Mouse (Mus musculus) liver, embryonic 13.5 days (tissue): ENCODE measurements around the gene Fntb. TPM values are rescaled to one million over a fixed set of nuclear protein-coding genes. Genes with fewer than 3 reads are reported as not detected.

ENCODE experiments used
- ATAC-seq: fragments of 200-750 bp; cut with Nextera tagmentation; 2 replicates; pipeline ENCODE4 v1.8.0; 2017; ENCODE audit warnings: low read depth, mild to moderate bottlenecking, moderate number of reproducible peaks, moderate library complexity
- DNase-seq: peaks from one replicate; pipeline ENCODE4 v3.0.0; 2022
- H3K27ac ChIP-seq: fragments of 300-500 bp; sonication (generic); 2 replicates; pipeline ENCODE4 v1.5.1; 2015; ENCODE audit warnings: moderate library complexity, mild to moderate bottlenecking, inconsistent platforms
- H3K27me3 ChIP-seq: fragments of 300-500 bp; sonication (generic); 2 replicates; pipeline ENCODE4 v1.6.1; 2015; ENCODE audit warnings: mild to moderate bottlenecking, inconsistent platforms
- H3K36me3 ChIP-seq: fragments of 300-500 bp; sonication (generic); 2 replicates; pipeline ENCODE4 v1.6.1; 2015; ENCODE audit warnings: mild to moderate bottlenecking, inconsistent platforms
- H3K4me1 ChIP-seq: fragments of 300-500 bp; sonication (generic); replicated peaks from 2 replicates; pipeline ENCODE4 v1.6.1; 2015; ENCODE audit warnings: inconsistent platforms
- H3K4me2 ChIP-seq: fragments of 300-500 bp; sonication (generic); 2 replicates; pipeline ENCODE4 v1.6.1; 2015; ENCODE audit warnings: inconsistent platforms, mild to moderate bottlenecking, moderate library complexity
- H3K4me3 ChIP-seq: fragments of 300-500 bp; sonication (generic); replicated peaks from 2 replicates; pipeline ENCODE4 v1.5.1; 2015; ENCODE audit warnings: mild to moderate bottlenecking, inconsistent platforms
- H3K9ac ChIP-seq: fragments of 300-500 bp; sonication (generic); 2 replicates; pipeline ENCODE4 v1.6.1; 2015; ENCODE audit warnings: mild to moderate bottlenecking, inconsistent platforms
- H3K9me3 ChIP-seq: fragments of 300-500 bp; sonication (generic); replicated peaks from 2 replicates; pipeline ENCODE4 v1.6.1; 2016; ENCODE audit warnings: inconsistent platforms
- WGBS: fragments of 180-500 bp; shearing (Covaris S2); methylation state at CpG from one replicate; pipeline ENCODE4 v1.1.7; 2015; ENCODE audit not compliant: insufficient replicate concordance; 5-methylcytosine and 5-hydroxymethylcytosine counted together
- polyA plus RNA-seq: library from polyadenylated mRNA; unstranded; fragments of >200 nt; fragmentation: Nextera tagmentation; extraction: Ambion mirVana; gene quantifications from 2 replicates; pipeline ENCODE4 v1.2.1, GENCODE M21; 2015

The Fntb gene
- polyA plus RNA-seq, 1 experiment from 2014 or later, result 22.2 TPM

DNA sequence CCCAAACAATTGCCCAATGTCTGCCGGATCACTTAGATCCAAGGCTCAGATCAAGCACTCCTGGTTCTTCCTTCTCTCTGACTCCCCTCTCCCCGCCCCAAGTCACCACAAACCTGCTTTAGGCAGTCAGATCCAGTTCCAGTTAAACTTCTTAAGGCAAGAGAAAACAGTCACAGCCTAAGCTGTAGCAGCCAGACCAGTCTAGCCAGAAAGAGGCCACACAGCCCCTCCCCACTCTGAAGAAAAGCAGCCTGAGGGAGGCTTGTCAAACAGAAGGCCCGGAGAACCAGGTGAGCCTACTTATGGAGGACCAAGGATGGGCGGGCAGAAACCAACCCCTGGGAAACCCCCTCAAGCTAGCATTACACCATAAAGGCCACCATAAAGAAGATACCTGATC lies 52.7 kb downstream of the Fntb start:
- WGBS, result 60% methylated on average over 4 of the region's 4 CpGs
- Histone ChIP-seq H3K4me1 (peaks cover 6% of the 10 kb centered on the region), H3K27me3 (peaks cover 61% of the 10 kb centered on the region), H3K9ac (no peak overlapping the region), H3K9me3 (no peaks in the 10 kb centered on the region), H3K36me3 (no peaks in the 10 kb centered on the region), H3K4me2 (no peak overlapping the region), H3K27ac (no peak overlapping the region), H3K4me3 (no peak overlapping the region)
- ATAC-seq, result no peak
- DNase-seq, result no peak

GRCm38 (mm10) chr12:76818908-76819307 lies 53.5 kb downstream of the Fntb start:
- H3K4me3 ChIP-seq, result no peak overlapping the region
- H3K36me3 ChIP-seq, result no peaks in the 10 kb centered on the region
- no peaks in the 10 kb centered on the region for H3K9me3 ChIP-seq
- no peak overlapping the region for H3K27ac ChIP-seq
- H3K9ac ChIP-seq, result no peak overlapping the region
- 74% methylated on average over 9 of the region's 9 CpGs for WGBS
- ATAC-seq, result no peak
- H3K4me1 ChIP-seq, result peaks cover 6% of the 10 kb centered on the region
- no peak for DNase-seq
- H3K27me3 ChIP-seq, result peaks cover 69% of the 10 kb centered on the region
- no peak overlapping the region for H3K4me2 ChIP-seq

GRCm38 (mm10) chr12:76819816-76820215 lies 54.4 kb downstream of the Fntb start:
- Histone ChIP-seq H3K9me3 (no peaks in the 10 kb centered on the region), H3K4me1 (peaks cover 6% of the 10 kb centered on the region), H3K27me3 (peaks cover 78% of the 10 kb centered on the region), H3K4me3 (no peak overlapping the region), H3K36me3 (no peaks in the 10 kb centered on the region), H3K9ac (no peak overlapping the region), H3K4me2 (no peak overlapping the region), H3K27ac (no peak overlapping the region)
- ATAC-seq (no peak), DNase-seq (no peak)
- 71% methylated on average over 6 of the region's 6 CpGs for WGBS

DNA sequence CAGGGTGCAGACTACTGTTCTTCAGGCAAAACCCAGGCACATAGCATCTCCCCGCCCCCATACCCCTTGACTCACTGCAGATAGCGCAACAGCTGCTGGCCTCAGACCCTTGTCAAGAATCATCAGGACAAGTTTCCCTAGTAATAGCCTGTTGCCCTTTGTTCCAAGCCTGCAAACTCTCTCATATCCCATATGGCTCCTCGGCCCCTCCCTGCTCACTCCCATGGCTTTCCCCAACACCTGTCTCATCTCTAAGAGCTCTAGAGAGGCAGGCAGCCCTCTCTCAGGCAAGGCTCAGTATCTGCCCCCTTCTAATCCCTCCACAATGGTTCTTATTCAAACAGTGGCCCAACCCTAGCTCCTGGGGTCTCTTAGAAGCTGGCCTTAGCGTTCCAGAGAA lies 55.2 kb downstream of the Fntb start:
- H3K9ac ChIP-seq, result no peak overlapping the region
- WGBS, result 49% methylated on average over 4 of the region's 4 CpGs
- ATAC-seq (no peak), DNase-seq (no peak)
- no peak overlapping the region for H3K27ac ChIP-seq
- H3K36me3 ChIP-seq, result no peaks in the 10 kb centered on the region
- H3K4me3 ChIP-seq, result no peak overlapping the region
- H3K27me3 ChIP-seq, result peaks cover 86% of the 10 kb centered on the region
- no peak overlapping the region for H3K4me2 ChIP-seq
- no peaks in the 10 kb centered on the region for H3K9me3 ChIP-seq
- H3K4me1 ChIP-seq, result peaks cover 6% of the 10 kb centered on the region

DNA sequence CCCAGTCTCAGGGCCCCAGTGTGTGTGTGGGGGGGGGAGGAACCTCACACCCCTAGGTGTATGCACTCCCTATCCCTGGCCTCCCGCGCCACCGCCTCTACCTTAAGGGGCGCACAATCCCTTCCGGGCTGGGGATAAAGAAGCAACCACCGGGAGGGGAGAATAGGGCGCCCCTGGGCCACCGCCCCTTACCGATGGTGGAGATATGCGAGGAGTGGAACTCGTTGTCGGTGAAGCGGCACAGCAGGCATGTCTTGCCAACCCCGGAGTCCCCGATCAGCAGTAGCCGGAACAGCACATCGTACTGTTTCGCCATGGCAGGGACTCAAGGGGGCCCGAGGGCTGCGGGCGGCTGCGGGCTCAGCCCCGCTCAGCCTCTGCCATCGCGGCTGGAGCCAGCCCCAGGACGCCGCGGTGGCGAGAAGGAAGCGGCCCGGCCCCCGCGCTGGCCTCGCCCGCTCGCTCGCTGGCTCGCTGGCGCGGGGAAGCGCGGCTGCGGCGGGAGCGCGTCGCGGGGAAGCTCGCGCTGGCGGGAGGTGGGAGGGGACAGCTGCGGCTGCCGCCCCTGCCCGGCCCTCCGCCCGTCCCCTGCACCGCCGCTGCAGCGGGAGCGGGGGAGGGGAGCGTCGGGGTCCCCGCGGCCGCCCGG lies 56.7 kb downstream of the Fntb start:
- no peak for DNase-seq
- Histone ChIP-seq H3K27me3 (peaks cover 93% of the 10 kb centered on the region), H3K4me3 (peak overlapping the region; percentile 58), H3K36me3 (no peaks in the 10 kb centered on the region), H3K4me1 (peaks cover 6% of the 10 kb centered on the region), H3K9ac (peak overlapping the region; percentile 59), H3K27ac (no peak overlapping the region), H3K9me3 (no peaks in the 10 kb centered on the region), H3K4me2 (peak overlapping the region; percentile 76)
- peak; percentile 26 for ATAC-seq
- WGBS, result 2% methylated on average over 66 of the region's 66 CpGs

GRCm38 (mm10) chr12:76822651-76823041 lies 57.3 kb downstream of the Fntb start, which contains the start of gene Rab15:
Gene Rab15 (minus strand): TSS chr12:76822908.
- 7% methylated on average over 17 of the region's 17 CpGs for WGBS
- DNase-seq, result no peak
- Histone ChIP-seq H3K36me3 (no peaks in the 10 kb centered on the region), H3K4me1 (peaks cover 6% of the 10 kb centered on the region), H3K27ac (no peak within 1 kb of the TSS), H3K4me3 (peak within 1 kb of the TSS; percentile 58), H3K27me3 (peaks cover 91% of the 10 kb centered on the region), H3K9me3 (no peaks in the 10 kb centered on the region), H3K9ac (peak within 1 kb of the TSS; percentile 59), H3K4me2 (peak within 1 kb of the TSS; percentile 76)
- no peak for ATAC-seq

- ATAC-seq (no peak), DNase-seq (no peak)
- no peak overlapping the region for H3K27ac ChIP-seq
- peaks cover 68% of the 10 kb centered on the region for H3K27me3 ChIP-seq
- H3K4me1 ChIP-seq, result peaks cover 6% of the 10 kb centered on the region
- H3K4me3 ChIP-seq, result no peak overlapping the region
- H3K9me3 ChIP-seq, result no peaks in the 10 kb centered on the region
- H3K9ac ChIP-seq, result no peak overlapping the region
- 54% methylated on average over 4 of the region's 4 CpGs for WGBS
- H3K4me2 ChIP-seq, result no peak overlapping the region
- H3K36me3 ChIP-seq, result no peaks in the 10 kb centered on the region
Measured at GRCm38 (mm10) chr12:76825283-76825682, 59.9 kb downstream of the Fntb start.

DNA sequence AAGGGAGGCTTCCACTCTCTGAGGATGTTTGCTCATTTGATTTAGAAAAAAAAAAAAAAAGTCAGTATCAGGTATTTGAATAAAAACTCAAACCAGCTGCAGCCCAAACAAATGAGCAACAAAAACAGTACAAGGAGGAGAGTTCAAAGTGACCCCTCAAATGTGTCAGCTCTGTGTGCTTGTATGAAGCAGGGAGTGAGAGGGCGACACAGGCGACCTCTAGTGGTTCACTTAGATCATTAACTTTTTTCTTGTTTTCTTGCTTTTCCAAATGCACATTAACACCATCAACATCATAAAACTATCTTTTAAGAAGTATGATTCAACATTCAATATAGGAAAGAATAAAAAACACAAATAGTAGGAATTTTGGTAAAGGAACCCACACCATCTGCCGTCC lies 67.3 kb downstream of the Fntb start:
- Histone ChIP-seq H3K9me3 (no peaks in the 10 kb centered on the region), H3K4me3 (no peak overlapping the region), H3K36me3 (no peaks in the 10 kb centered on the region), H3K27ac (no peak overlapping the region), H3K27me3 (no peaks in the 10 kb centered on the region), H3K4me1 (peaks cover 4% of the 10 kb centered on the region; the same call in 1 of the 2 replicates), H3K4me2 (no peak overlapping the region), H3K9ac (no peak overlapping the region)
- WGBS, result 6% methylated on average over 3 of the region's 3 CpGs
- ATAC-seq, result no peak
- DNase-seq, result no peak

- Histone ChIP-seq H3K27me3 (no peaks in the 10 kb centered on the region), H3K4me3 (peak overlapping the region; percentile 74), H3K4me2 (peak overlapping the region; percentile 75), H3K4me1 (peaks cover 17% of the 10 kb centered on the region), H3K9me3 (no peaks in the 10 kb centered on the region), H3K27ac (peak overlapping the region; percentile 56), H3K9ac (peak overlapping the region; percentile 79), H3K36me3 (no peaks in the 10 kb centered on the region)
- ATAC-seq (peak; percentile 99), DNase-seq (peak; percentile 94)
- WGBS, result under 1% methylated on average over 43 of the region's 43 CpGs
Measured at GRCm38 (mm10) chr12:76837101-76837843, 71.9 kb downstream of the Fntb start.

DNA sequence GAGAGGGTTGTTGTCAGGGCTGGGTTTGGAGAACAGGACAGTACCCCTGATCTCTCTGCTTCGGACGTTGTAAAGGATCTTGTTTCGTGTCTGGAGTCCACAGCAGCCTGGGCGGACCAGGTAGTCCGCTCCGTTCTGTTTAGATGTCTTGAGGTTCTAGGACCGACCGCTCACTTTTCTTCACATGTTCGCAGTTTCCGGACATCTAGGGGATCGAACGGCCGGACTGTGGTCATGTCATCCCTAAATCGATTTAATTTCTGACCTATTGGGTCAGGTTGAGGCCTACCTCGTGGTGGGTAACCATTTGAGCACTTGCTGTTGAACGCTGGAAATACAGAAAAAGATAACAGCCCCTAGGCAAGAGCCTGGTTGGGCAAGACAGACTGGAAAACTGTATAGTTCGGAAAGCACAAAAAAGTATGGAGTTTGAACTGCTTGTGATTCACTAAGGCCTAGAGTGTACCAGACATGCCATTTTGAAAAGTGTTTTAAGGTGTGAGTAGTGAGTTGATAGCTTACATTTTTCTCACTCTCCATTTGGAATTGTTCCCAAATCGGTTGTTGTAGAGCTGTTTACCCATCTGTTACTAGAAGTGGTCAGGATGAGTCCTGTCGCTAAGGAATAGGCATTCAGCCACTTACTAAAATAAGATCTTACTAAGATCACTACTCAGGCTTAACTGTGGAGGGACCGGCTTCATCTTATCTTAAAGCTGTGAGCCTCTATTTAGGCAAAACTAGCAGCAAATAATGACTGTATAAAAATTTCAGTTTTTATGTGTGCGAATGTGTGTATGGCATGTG lies 72.7 kb downstream of the Fntb start:
- Histone ChIP-seq H3K4me2 (peak overlapping the region; percentile 75), H3K9me3 (no peaks in the 10 kb centered on the region), H3K4me1 (peaks cover 17% of the 10 kb centered on the region), H3K9ac (peak overlapping the region; percentile 79), H3K27ac (peak overlapping the region; percentile 56), H3K4me3 (peak overlapping the region; percentile 74), H3K27me3 (no peaks in the 10 kb centered on the region), H3K36me3 (0 out of 2 replicates have a peak, but pooled peaks cover 3% of the 10 kb centered on the region)
- 8% methylated on average over 21 of the region's 21 CpGs for WGBS
- DNase-seq, result no peak
- peak; percentile 30 for ATAC-seq

DNA sequence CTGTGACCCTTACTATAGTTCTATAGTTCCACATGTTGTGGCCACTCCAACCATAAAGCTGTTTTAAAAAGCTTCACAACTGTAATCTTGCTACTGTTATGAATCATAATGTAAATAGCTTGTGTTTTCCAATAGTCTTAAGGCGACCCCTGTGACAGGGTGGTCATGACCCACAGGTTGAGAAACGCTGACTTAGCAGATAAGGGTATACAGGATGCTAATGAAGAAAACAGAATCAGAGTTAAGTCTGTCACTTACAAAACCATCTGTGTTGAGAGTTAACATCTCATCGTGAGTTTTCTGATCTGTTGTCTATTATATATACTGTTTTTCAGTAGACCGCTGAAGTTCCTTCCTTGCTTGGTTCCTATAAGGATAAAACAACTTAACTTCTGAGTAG lies 73.9 kb downstream of the Fntb start:
- ATAC-seq (no peak), DNase-seq (no peak)
- Histone ChIP-seq H3K27me3 (no peaks in the 10 kb centered on the region), H3K27ac (no peak overlapping the region), H3K9me3 (no peaks in the 10 kb centered on the region), H3K4me2 (no peak overlapping the region), H3K9ac (no peak overlapping the region; the same call in 1 of the 2 replicates), H3K36me3 (0 out of 2 replicates have a peak, but pooled peaks cover 3% of the 10 kb centered on the region), H3K4me1 (peaks cover 17% of the 10 kb centered on the region), H3K4me3 (no peak overlapping the region)
- 81% methylated on average over 4 of the region's 4 CpGs for WGBS
